Comparison of ENCODE assay signal across 8 mouse cellular contexts in the genomic region with DNA sequence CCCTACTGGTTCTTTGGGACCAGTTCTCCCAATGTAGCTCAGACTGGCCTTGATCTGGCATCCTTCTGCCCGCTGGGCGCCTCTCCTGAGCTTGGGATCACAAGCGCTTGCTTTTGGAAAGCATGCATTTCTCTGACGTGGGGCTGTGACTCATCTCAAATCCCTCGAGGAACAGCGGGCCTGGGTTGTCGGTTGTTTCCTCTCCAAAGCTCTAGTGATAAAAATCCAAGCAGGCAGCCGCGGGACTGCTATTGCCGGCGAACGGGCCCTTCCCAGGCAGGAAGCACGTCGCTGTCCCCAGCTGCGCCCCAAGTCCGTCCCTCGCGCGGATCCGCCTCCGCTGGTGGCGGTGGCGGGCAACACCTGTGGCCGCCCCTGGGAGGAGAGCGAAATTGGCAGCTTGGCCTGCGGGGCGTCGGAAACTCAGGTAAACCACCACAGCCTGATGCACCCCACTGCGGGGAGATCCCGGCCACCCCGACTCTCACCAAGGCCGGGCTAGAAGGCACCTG. TPM values are rescaled to one million over a fixed set of nuclear protein-coding genes. Genes with fewer than 3 reads are reported as not detected.
DNase-seq lines count a peak whose midpoint lies in the region; ATAC-seq and TF ChIP-seq lines count a peak whose summit lies in the region.

No protein-coding gene starts in this region.

- H3K9me3 ChIP-seq in limb, embryonic 14.5 days (ENCODE audit: control insufficient read depth, low read length): no peaks in the 10 kb centered on the region
- no peaks in the 10 kb centered on the region for H3K9me3 ChIP-seq in midbrain, embryonic 15.5 days

- H3K4me1 ChIP-seq in bone marrow, adult 2 months (ENCODE audit: control insufficient read depth, insufficient read depth, low read length): peaks cover 1% of the 10 kb centered on the region; the same call in 1 of the 2 replicates
- H3K4me1 ChIP-seq in embryonic fibroblast, embryonic 13.5 days (ENCODE audit: control insufficient read depth, insufficient read depth, low read length): no peaks in the 10 kb centered on the region
- peaks cover 4% of the 10 kb centered on the region; the same call in 1 of the 2 replicates for H3K4me1 ChIP-seq in limb, embryonic 14.5 days (ENCODE audit: control insufficient read depth, insufficient read depth, low read length)
- peaks cover 12% of the 10 kb centered on the region for H3K4me1 ChIP-seq in midbrain, embryonic 15.5 days

- peak overlapping the region; percentile 65 for H3K9ac ChIP-seq in limb, embryonic 14.5 days (ENCODE audit: low read depth, low read length, severe bottlenecking)
- H3K9ac ChIP-seq in midbrain, embryonic 15.5 days: peak overlapping the region; percentile 28

- WGBS in bone marrow, adult 2 months: 2% methylated on average over 32 of the region's 32 CpGs
- WGBS in limb, embryonic 14.5 days: 3% methylated on average over 32 of the region's 32 CpGs
- WGBS in midbrain, embryonic 15.5 days: under 1% methylated on average over 32 of the region's 32 CpGs

- no peak for TF ChIP-seq CTCF in bone marrow, adult 2 months (IDR thresholded peaks at IDR 0.05; ENCODE audit: control insufficient read depth, insufficient read depth, low read length)
- no peak for TF ChIP-seq CTCF in embryonic fibroblast, embryonic 13.5 days (IDR thresholded peaks at IDR 0.05; ENCODE audit: borderline replicate concordance, insufficient read depth, low read length)

- H3K27me3 ChIP-seq in limb, embryonic 14.5 days (ENCODE audit: control insufficient read depth, insufficient read depth, low read length): no peaks in the 10 kb centered on the region
- no peaks in the 10 kb centered on the region for H3K27me3 ChIP-seq in midbrain, embryonic 15.5 days (replicated peaks)

- H3K4me3 ChIP-seq in bone marrow, adult 2 months (replicated peaks; ENCODE audit: control insufficient read depth, low read depth, low read length): peak overlapping the region; percentile 62
- peak overlapping the region; percentile 50 for H3K4me3 ChIP-seq in embryonic fibroblast, embryonic 13.5 days (ENCODE audit: insufficient read depth, low read length)
- peak overlapping the region; percentile 55 for H3K4me3 ChIP-seq in limb, embryonic 14.5 days (replicated peaks; ENCODE audit: low read length)
- peak overlapping the region; percentile 40 for H3K4me3 ChIP-seq in midbrain, embryonic 15.5 days

- peak; percentile 97 for DNase-seq in 3T3-L1 (ENCODE audit: low read depth, low spot score)
- DNase-seq in heart, adult 9 months (ENCODE audit: low spot score in 2 of 2): peak; percentile 89
- DNase-seq in kidney, adult 9 months: peak; percentile 80
- peak; percentile 65 for DNase-seq in limb, embryonic 14.5 days (ENCODE audit: low spot score)
- DNase-seq in spleen, adult 12 weeks (ENCODE audit: low spot score): peak; percentile 55

- H3K27ac ChIP-seq in bone marrow, adult 2 months (ENCODE audit: control insufficient read depth, insufficient read depth, low read depth, low read length, poor library complexity): peak overlapping the region; percentile 70
- H3K27ac ChIP-seq in embryonic fibroblast, embryonic 13.5 days (ENCODE audit: insufficient read depth, low read length): peak overlapping the region; percentile 5
- H3K27ac ChIP-seq in limb, embryonic 14.5 days (replicated peaks; ENCODE audit: low read depth, low read length): no peak overlapping the region
- H3K27ac ChIP-seq in midbrain, embryonic 15.5 days: no peak overlapping the region; the same call in 1 of the 2 replicates

- TF ChIP-seq POLR2A in bone marrow, adult 2 months (IDR thresholded peaks at IDR 0.05; ENCODE audit: borderline replicate concordance, control insufficient read depth, low read depth, low read length): peak; percentile 62; the same call in 1 of the 2 replicates
- TF ChIP-seq POLR2A in embryonic fibroblast, embryonic 13.5 days (IDR thresholded peaks at IDR 0.05; ENCODE audit: low read depth, low read length): peak; percentile 61
- TF ChIP-seq POLR2A in limb, embryonic 14.5 days (IDR thresholded peaks at IDR 0.05; ENCODE audit: borderline replicate concordance, extremely low read depth, insufficient read depth, insufficient read length): no peak

- ATAC-seq in limb, embryonic 14.5 days (ENCODE audit: low FRiP score, low read depth): peak; percentile 47
- peak; percentile 56; the same call in 1 of the 2 replicates for ATAC-seq in midbrain, embryonic 15.5 days (replicated peaks)

- peak overlapping the region; percentile 88 for H3K4me2 ChIP-seq in limb, embryonic 14.5 days (replicated peaks; ENCODE audit: low read depth, low read length, severe bottlenecking)
- H3K4me2 ChIP-seq in midbrain, embryonic 15.5 days: peak overlapping the region; percentile 69

- H3K36me3 ChIP-seq in limb, embryonic 14.5 days (ENCODE audit: control insufficient read depth, insufficient read depth, low read length): peaks cover 33% of the 10 kb centered on the region
- H3K36me3 ChIP-seq in midbrain, embryonic 15.5 days (replicated peaks): peaks cover 9% of the 10 kb centered on the region; the same call in 1 of the 2 replicates

RNA-seq across cellular contexts. Expression of a gene that starts 14.1 kb away (rescaled TPM):
- 13.3 and 19.3 TPM in 2 replicates for polyA plus RNA-seq in bone marrow, adult 2 months (2011; ENCODE audit: insufficient read depth, insufficient read length, low replicate concordance, missing spikeins)
- polyA plus RNA-seq in embryonic fibroblast, embryonic 13.5 days (2011; ENCODE audit: insufficient read length, low read depth, missing spikeins): 58.5 and 82.9 TPM in 2 replicates
- polyA plus RNA-seq in limb, embryonic 14.5 days (2012; rRNA removed): 88.0 and 88.2 TPM in 2 replicates
- 43.6 and 50.8 TPM in 2 replicates for polyA plus RNA-seq in limb, embryonic 14.5 days (2014; fragmentation: Nextera tagmentation; extraction: Ambion mirVana)
- 55.3 and 56.7 TPM in 2 replicates for polyA plus RNA-seq in midbrain, embryonic 15.5 days (2015; fragmentation: Nextera tagmentation; extraction: Ambion mirVana)

RNA-seq across cellular contexts. Expression of a gene that starts 26.2 kb away (rescaled TPM):
- polyA plus RNA-seq in bone marrow, adult 2 months (2011; ENCODE audit: insufficient read depth, insufficient read length, low replicate concordance, missing spikeins): not detected in 2 replicates
- polyA plus RNA-seq in embryonic fibroblast, embryonic 13.5 days (2011; ENCODE audit: insufficient read length, low read depth, missing spikeins): not detected in 2 replicates
- 0.03 TPM in 1 of 2 replicates, not detected in the other for polyA plus RNA-seq in limb, embryonic 14.5 days (2012; rRNA removed)
- not detected in 2 replicates for polyA plus RNA-seq in limb, embryonic 14.5 days (2014; fragmentation: Nextera tagmentation; extraction: Ambion mirVana)
- polyA plus RNA-seq in midbrain, embryonic 15.5 days (2015; fragmentation: Nextera tagmentation; extraction: Ambion mirVana): not detected in 2 replicates

RNA-seq across cellular contexts. Expression of a gene that starts 33.3 kb away (rescaled TPM):
- polyA plus RNA-seq in bone marrow, adult 2 months (2011; ENCODE audit: insufficient read depth, insufficient read length, low replicate concordance, missing spikeins): 1.5 and 3.7 TPM in 2 replicates
- polyA plus RNA-seq in embryonic fibroblast, embryonic 13.5 days (2011; ENCODE audit: insufficient read length, low read depth, missing spikeins): 2.7 and 3.9 TPM in 2 replicates
- 5.3 TPM in 2 replicates for polyA plus RNA-seq in limb, embryonic 14.5 days (2012; rRNA removed)
- 3.2 and 5.4 TPM in 2 replicates for polyA plus RNA-seq in limb, embryonic 14.5 days (2014; fragmentation: Nextera tagmentation; extraction: Ambion mirVana)
- 3.7 and 5.0 TPM in 2 replicates for polyA plus RNA-seq in midbrain, embryonic 15.5 days (2015; fragmentation: Nextera tagmentation; extraction: Ambion mirVana)

RNA-seq across cellular contexts. Expression of a gene that starts 33.5 kb away (rescaled TPM):
- 31.3 and 50.4 TPM in 2 replicates for polyA plus RNA-seq in bone marrow, adult 2 months (2011; ENCODE audit: insufficient read depth, insufficient read length, low replicate concordance, missing spikeins)
- 1.0 and 3.0 TPM in 2 replicates for polyA plus RNA-seq in embryonic fibroblast, embryonic 13.5 days (2011; ENCODE audit: insufficient read length, low read depth, missing spikeins)
- 2.9 and 3.3 TPM in 2 replicates for polyA plus RNA-seq in limb, embryonic 14.5 days (2012; rRNA removed)
- 5.3 and 5.9 TPM in 2 replicates for polyA plus RNA-seq in limb, embryonic 14.5 days (2014; fragmentation: Nextera tagmentation; extraction: Ambion mirVana)
- polyA plus RNA-seq in midbrain, embryonic 15.5 days (2015; fragmentation: Nextera tagmentation; extraction: Ambion mirVana): 4.1 and 4.3 TPM in 2 replicates

Comparison
In these comparisons a context has a peak if more than half of its experiments do, and no peak if none do; other contexts are left out.
1. H3K27ac ChIP-seq: peak in bone marrow, adult 2 months (single experiment) and embryonic fibroblast, embryonic 13.5 days (single experiment); none in limb, embryonic 14.5 days (single experiment) and midbrain, embryonic 15.5 days (single experiment).
2. Peak in every context shown above with its lines, with median percentiles within 50 percentile points of each other: DNase-seq and H3K4me3 ChIP-seq.